Mouse (Mus musculus) midbrain, embryonic 14.5 days (tissue): ENCODE results near the gene Timm17a. TPM values are rescaled to one million over a fixed set of nuclear protein-coding genes. Genes with fewer than 3 reads are reported as not detected.
A peak's percentile ranks its signal among the peaks of the same experiment; 100 is the strongest.

ENCODE experiments used
- ATAC-seq: fragments of 200-750 bp; cut with Nextera tagmentation; 2 replicates; pipeline ENCODE4 v1.8.0; 2017; ENCODE audit warnings: moderate number of reproducible peaks, moderate library complexity; ENCODE audit not compliant: low FRiP score, low TSS enrichment
- DNase-seq: peaks from one replicate; pipeline ENCODE4 v3.0.0-alpha.2; 2015
- H3K27ac ChIP-seq: fragments of 300-500 bp; sonication (generic); replicated peaks from 2 replicates; pipeline ENCODE4 v1.5.1; 2014; ENCODE audit warnings: mild to moderate bottlenecking, low read depth, low read length, moderate library complexity
- H3K27me3 ChIP-seq: fragments of 300-500 bp; sonication (generic); 2 replicates; pipeline ENCODE4 v1.6.1; 2014; ENCODE audit warnings: low read length, control low read depth, mixed read lengths; ENCODE audit not compliant: control insufficient read depth, insufficient read depth
- H3K36me3 ChIP-seq: fragments of 300-500 bp; sonication (generic); 2 replicates; pipeline ENCODE4 v1.6.1; 2014; ENCODE audit warnings: low read length, control low read depth; ENCODE audit not compliant: control insufficient read depth, insufficient read depth
- H3K4me1 ChIP-seq: fragments of 300-500 bp; sonication (generic); 2 replicates; pipeline ENCODE4 v1.6.1; 2014; ENCODE audit warnings: mild to moderate bottlenecking, antibody characterized with exemption, low read length, control low read depth; ENCODE audit not compliant: control insufficient read depth, insufficient read depth
- H3K4me2 ChIP-seq: fragments of 300-500 bp; sonication (generic); 2 replicates; pipeline ENCODE4 v1.6.1; 2014; ENCODE audit warnings: mild to moderate bottlenecking, low read length, moderate library complexity
- H3K4me3 ChIP-seq: fragments of 300-500 bp; sonication (generic); replicated peaks from 2 replicates; pipeline ENCODE4 v1.5.1; 2014; ENCODE audit warnings: low read depth, low read length
- H3K9ac ChIP-seq: fragments of 300-500 bp; sonication (generic); replicated peaks from 2 replicates; pipeline ENCODE4 v1.6.1; 2014; ENCODE audit warnings: mild to moderate bottlenecking, low read length, moderate library complexity
- H3K9me3 ChIP-seq: fragments of 300-500 bp; sonication (generic); 2 replicates; pipeline ENCODE4 v1.6.1; 2016; ENCODE audit warnings: low read length, control low read depth, mixed read lengths; ENCODE audit not compliant: control insufficient read depth
- WGBS: fragments of 180-500 bp; shearing (Covaris S2); extraction: QIAGEN DNeasy Blood & Tissue Kit; methylation state at CpG from one replicate; pipeline ENCODE4 v1.1.7; 2014; 5-methylcytosine and 5-hydroxymethylcytosine counted together
- polyA plus RNA-seq: library from polyadenylated mRNA; unstranded; fragments of >200 nt; fragmentation: Nextera tagmentation; extraction: Ambion mirVana; gene quantifications from 2 replicates; pipeline ENCODE4 v1.2.1, GENCODE M21; 2014

Timm17a gene
- polyA plus RNA-seq, 1 experiment from 2014 or later, result 136 TPM

DNA sequence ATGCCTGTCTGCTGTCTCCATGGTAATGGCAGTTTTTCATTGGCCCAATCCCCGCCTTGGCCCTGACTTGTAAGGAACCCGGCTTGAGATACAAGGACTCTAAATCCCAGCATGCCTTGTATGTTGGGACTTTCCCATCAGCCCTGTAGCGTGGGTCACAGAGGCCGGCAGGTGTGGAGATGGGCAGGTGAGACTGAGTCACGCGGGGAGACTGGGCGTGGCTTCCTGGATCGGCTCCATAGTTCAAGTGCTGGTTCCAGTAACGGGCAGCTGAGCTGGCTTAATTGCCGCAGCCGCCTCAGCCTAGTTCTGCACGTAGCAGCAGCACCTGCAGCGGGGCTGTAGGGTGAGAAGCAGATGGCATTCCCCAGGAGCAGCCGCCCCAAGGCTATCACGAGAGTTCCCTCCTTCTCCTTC, 65.1 kb downstream of the Timm17a start:
- DNase-seq, result peak; percentile 78
- peak overlapping the region; percentile 45 for H3K9ac ChIP-seq
- no peaks in the 10 kb centered on the region for H3K9me3 ChIP-seq
- peak overlapping the region; percentile 37 for H3K4me3 ChIP-seq
- 7% methylated on average over 15 of the region's 15 CpGs for WGBS
- H3K27ac ChIP-seq, result 0 out of 2 replicates have a peak overlapping the region, but pooled peaks have one; percentile 32
- no peaks in the 10 kb centered on the region for H3K4me1 ChIP-seq
- peak; percentile 81 for ATAC-seq
- H3K36me3 ChIP-seq, result no peaks in the 10 kb centered on the region
- peak overlapping the region; percentile 53 for H3K4me2 ChIP-seq
- H3K27me3 ChIP-seq, result no peaks in the 10 kb centered on the region

Other genes starting within 250 kb of the Timm17a start
- gene Lgr6, start 208.5 kb downstream of the Timm17a start, polyA plus RNA-seq, result 0.87 and 0.98 TPM in 2 replicates
- gene Ptpn7, start 181.1 kb downstream of the Timm17a start, polyA plus RNA-seq, result 0.27 and 0.62 TPM in 2 replicates
- 322 and 380 TPM in 2 replicates for gene Arl8a, start 167.0 kb downstream of the Timm17a start, polyA plus RNA-seq
- gene Gpr37l1, start 146.1 kb downstream of the Timm17a start, polyA plus RNA-seq, result 0.30 and 0.34 TPM in 2 replicates
- 0.15 and 0.25 TPM in 2 replicates for gene Elf3, start 55.2 kb downstream of the Timm17a start, polyA plus RNA-seq
- 74.3 and 91.6 TPM in 2 replicates for gene Rnpep, start 29.7 kb downstream of the Timm17a start, polyA plus RNA-seq
- 0.20 and 0.34 TPM in 2 replicates for gene Lmod1, start 11.0 kb upstream of the Timm17a start, polyA plus RNA-seq
- 59.3 and 93.6 TPM in 2 replicates for gene Shisa4, start 61.5 kb upstream of the Timm17a start, polyA plus RNA-seq
- 126 and 127 TPM in 2 replicates for gene Ipo9, start 116.7 kb upstream of the Timm17a start, polyA plus RNA-seq